Mouse (Mus musculus): Measurements from ENCODE around the gene Trim68. TPM values are rescaled to one million over a fixed set of nuclear protein-coding genes. Genes with fewer than 3 reads are reported as not detected.

Trim68 gene
- total RNA-seq, 2 experiments from 2014 or later = 7.1 to 7.2 TPM

DNA sequence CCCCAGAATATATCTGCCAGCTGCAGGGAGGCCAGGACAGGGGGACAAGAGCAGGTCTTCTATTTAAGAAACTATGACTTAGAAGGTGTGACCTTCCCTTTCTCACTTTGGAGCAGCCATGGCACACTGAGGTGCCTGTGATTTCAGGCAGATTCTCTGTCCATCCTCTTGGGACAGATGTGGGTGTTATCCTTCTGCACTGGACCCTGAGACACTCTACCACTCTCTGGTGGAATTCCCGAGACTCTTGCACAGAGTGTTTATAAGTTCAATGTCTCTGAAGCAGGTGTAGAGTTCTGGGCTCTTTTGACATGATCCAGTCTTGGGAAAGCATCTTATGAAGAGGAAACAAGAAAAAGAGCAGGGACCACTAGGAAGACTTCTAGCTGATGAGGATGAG is 49.0 kb downstream of the Trim68 start, which contains the start of gene Olfr554:
TSS of gene Olfr554 (plus strand) at position 301 of the 400 bp plus-strand sequence.
- H3K4me3 ChIP-seq = no peak within 1 kb of the TSS
- no peak for TF ChIP-seq CTCF (conservative IDR thresholded peaks at IDR 0.05)
- no peak for DNase-seq (ENCODE audit: low spot score in 2 of 2)
- no peak within 1 kb of the TSS for H3K27ac ChIP-seq

DNA sequence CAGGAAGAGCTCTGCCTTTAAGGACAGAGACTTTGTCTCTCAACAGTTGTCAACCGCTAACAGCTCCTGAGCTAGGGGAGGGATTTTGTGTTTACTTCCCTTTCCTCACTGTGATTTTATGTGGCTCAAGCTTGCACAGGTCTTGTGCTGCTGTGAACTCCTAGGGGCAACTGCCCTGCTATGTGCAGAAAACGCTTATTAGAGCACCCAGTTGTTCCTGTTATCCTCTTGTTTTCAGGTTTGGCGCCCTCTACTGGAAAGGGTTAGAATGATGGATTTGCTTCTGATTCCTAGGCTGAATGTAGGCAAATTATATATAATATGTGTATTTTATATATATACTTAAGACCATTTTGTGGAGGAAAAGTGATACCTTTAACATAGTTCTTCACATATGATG is 50.5 kb downstream of the Trim68 start:
- DNase-seq (ENCODE audit: low spot score in 2 of 2) = peak in 1 of 2 experiments; percentile 30
- TF ChIP-seq CTCF (conservative IDR thresholded peaks at IDR 0.05) = peak; percentile 77
- Histone ChIP-seq H3K4me3 (no peak overlapping the region), H3K27ac (no peak overlapping the region)

Other genes with a start within 250 kb of the Trim68 start
- 10 to 100 TPM; 10.8 to 13.0 TPM for gene Rrm1, start 245.6 kb downstream of the Trim68 start, total RNA-seq (2021)
- gene Olfr543, start 205.6 kb downstream of the Trim68 start, total RNA-seq (2021) = not detected
- not detected for gene Olfr544, start 199.0 kb downstream of the Trim68 start, total RNA-seq (2021)
- gene Olfr545, start 187.8 kb downstream of the Trim68 start, total RNA-seq (2021) = not detected
- not detected for gene Olfr547, start 152.6 kb downstream of the Trim68 start, total RNA-seq (2021)
- not detected for gene Olfr548-ps1, start 146.4 kb downstream of the Trim68 start, total RNA-seq (2021)
- not detected for gene Olfr549, start 137.5 kb downstream of the Trim68 start, total RNA-seq (2021)
- 1 to 10 TPM; 3.0 to 5.1 TPM for gene Trim21, start 121.8 kb downstream of the Trim68 start, total RNA-seq (2021)
- gene Olfr550, start 115.9 kb downstream of the Trim68 start, total RNA-seq (2021) = 1 to 10 TPM; 1.9 TPM
- not detected for gene Olfr551, start 95.4 kb downstream of the Trim68 start, total RNA-seq (2021)
- gene Olfr552, start 89.6 kb downstream of the Trim68 start, total RNA-seq (2021) = under 1 TPM; 0.15 to 0.28 TPM
- not detected for gene Olfr553, start 69.1 kb downstream of the Trim68 start, total RNA-seq (2021)
- not detected for gene Olfr554, start 48.9 kb downstream of the Trim68 start, total RNA-seq (2021)
- gene Olfr555, start 28.5 kb downstream of the Trim68 start, total RNA-seq (2021) = not detected
- not detected for gene Olfr556, start 22.4 kb downstream of the Trim68 start, total RNA-seq (2021)
- not detected for gene Olfr557, start 8.6 kb upstream of the Trim68 start, total RNA-seq (2021)
- gene Olfr558, start 14.9 kb upstream of the Trim68 start, total RNA-seq (2021) = under 1 TPM; 0.15 to 0.46 TPM
- gene Olfr33, start 31.7 kb upstream of the Trim68 start, total RNA-seq (2021) = not detected
- gene Olfr559, start 40.2 kb upstream of the Trim68 start, total RNA-seq (2021) = not detected
- gene Olfr560, start 72.0 kb upstream of the Trim68 start, total RNA-seq (2021) = not detected
- under 1 TPM; 0.25 to 0.36 TPM for gene Olfr78, start 72.1 kb upstream of the Trim68 start, total RNA-seq (2021)
- gene Olfr561, start 83.9 kb upstream of the Trim68 start, total RNA-seq (2021) = not detected
- not detected for gene Olfr564, start 116.2 kb upstream of the Trim68 start, total RNA-seq (2021)
- gene Olfr566, start 171.4 kb upstream of the Trim68 start, total RNA-seq (2021) = not detected
- not detected for gene Olfr568, start 189.8 kb upstream of the Trim68 start, total RNA-seq (2021)
- not detected for gene Olfr569, start 203.6 kb upstream of the Trim68 start, total RNA-seq (2021)
- gene Olfr570, start 207.2 kb upstream of the Trim68 start, total RNA-seq (2021) = not detected
- gene Olfr571, start 230.2 kb upstream of the Trim68 start, total RNA-seq (2021) = not detected
- not detected for gene Olfr572, start 237.1 kb upstream of the Trim68 start, total RNA-seq (2021)

All from layer of hippocampus, adult 2 months (tissue).